Mouse (Mus musculus) left cerebral cortex, postnatal 10 days (tissue): Measurements from ENCODE around the gene Hnrnpu. TPM values are rescaled to one million over a fixed set of nuclear protein-coding genes. Genes with fewer than 3 reads are reported as not detected.

ENCODE experiments used
- DNase-seq, 2 experiments: peaks; one replicate each; pipeline ENCODE4 v3.0.0; 2021 to 2022; ENCODE audit warnings: low spot score in 2 of 2, mixed read lengths in 1 of 2; ENCODE audit errors: extremely low spot score in 1 of 2
- intact Hi-C: fragments of 180-260 bp; cut with DNase I; formaldehyde crosslinking; loops from one replicate; pipeline ENCODE4 v1.15.1; 2025
- total RNA-seq, 2 experiments: library from RNA; stranded (reverse); gene quantifications; 2 replicates each; pipeline ENCODE4 v1.2.3; 2021

Hnrnpu gene
- total RNA-seq: 100 to 1,000 TPM; 412 to 414 TPM

GRCm38 (mm10) chr1:178337551-178338317 lies at the start of gene Hnrnpu:
Gene Hnrnpu (minus strand): TSS chr1:178337797.
- intact Hi-C loops: loop anchor here (5.0 kb wide), 1 partner anchor 110 kb away; no protein-coding TSS in a partner anchor

GRCm38 (mm10) chr1:178382165-178382564 lies 44.6 kb upstream of the Hnrnpu start:
- intact Hi-C loops: no loop called here
- no peak for DNase-seq

More at GRCm38 (mm10) chr1:178337551-178338317, at the start of gene Hnrnpu:
- DNase-seq: peak; percentile 93 to 98

- intact Hi-C loops: no loop called here
- DNase-seq: no peak
Measured at GRCm38 (mm10) chr1:178379224-178379623, 41.6 kb upstream of the Hnrnpu start.

DNA sequence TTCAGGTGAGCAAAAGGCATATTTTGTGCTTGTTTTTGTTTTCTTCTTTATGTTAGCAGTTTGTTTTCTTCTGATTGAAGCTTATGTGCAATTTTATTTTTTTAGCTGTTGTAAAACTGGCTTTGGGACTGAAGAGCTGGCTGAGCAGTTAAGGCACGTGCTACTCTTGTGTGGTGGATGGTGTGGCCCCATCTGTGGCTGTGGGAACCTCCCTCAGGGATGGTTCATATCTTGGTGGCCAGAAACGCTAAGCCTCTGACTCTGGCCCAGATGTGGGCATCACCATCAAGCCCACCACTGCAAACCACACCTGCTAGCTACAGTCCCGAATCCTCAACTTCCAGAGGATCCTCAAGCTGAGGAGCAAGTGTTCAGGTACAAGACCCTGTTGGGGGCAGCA lies 40.5 kb upstream of the Hnrnpu start:
- intact Hi-C loops: no loop called here
- DNase-seq: no peak

DNA sequence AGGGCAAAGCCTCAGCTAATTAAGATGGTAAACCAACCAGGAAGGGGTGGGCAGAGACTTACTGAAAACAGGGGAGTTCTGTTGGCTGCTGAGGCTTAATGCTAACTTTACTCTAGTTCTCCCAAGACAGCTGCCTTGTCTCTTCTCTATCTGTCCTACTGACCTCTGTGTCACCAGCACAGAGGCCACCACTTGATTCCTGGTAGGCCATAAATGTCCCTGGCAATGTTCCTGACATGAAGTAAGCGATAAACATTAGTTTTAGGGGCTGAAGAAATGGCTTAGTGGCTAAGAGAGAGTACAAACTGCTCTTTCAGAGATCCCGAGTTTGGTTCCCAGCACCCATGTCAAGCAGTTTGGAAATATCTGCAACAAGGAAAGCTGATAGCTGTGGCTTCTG lies 39.3 kb upstream of the Hnrnpu start:
- no peak for DNase-seq

GRCm38 (mm10) chr1:178376061-178376460 lies 38.5 kb upstream of the Hnrnpu start:
- DNase-seq: no peak
- intact Hi-C loops: no loop called here

More for the DNA sequence above, 39.3 kb upstream of the Hnrnpu start:
- intact Hi-C loops: no loop called here

DNA sequence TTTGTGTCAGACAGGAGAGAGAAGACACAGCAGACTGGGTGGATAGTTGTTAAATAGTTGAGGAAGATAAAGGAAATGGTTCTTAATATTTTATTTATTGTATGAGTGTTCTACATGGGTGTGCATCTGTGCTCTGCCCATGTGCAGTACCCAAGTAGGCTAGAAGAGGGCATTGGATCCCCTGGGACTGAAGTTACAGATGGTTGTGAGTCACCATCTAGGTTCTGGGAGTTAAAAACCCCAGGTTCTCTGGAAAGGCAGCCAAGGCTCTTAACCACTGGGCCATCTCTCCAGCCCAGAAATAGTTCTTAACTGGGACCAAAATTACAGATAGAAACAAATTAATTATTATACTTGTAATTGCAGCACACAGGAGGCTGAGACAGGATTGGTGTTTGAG lies 37.8 kb upstream of the Hnrnpu start:
- intact Hi-C loops: no loop called here
- no peak for DNase-seq

DNA sequence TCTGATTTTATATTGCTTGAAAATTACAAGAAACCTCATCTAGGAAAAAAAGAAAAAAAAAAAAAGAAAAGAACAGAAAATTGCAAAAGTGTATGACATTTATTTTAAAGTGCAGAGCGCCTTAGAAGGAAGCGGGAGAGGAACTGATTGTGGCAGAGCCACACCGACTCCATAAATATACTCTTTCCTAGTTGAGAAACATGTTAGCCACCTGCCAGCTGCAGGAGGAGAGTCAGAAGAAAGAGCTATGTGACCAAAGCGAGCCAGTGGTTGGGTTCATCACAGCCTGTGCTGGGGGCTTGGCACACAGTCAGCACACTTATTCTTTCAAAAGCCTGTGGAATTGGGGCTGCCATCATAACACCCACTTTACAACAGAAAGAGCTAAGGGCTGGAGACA lies 35.1 kb upstream of the Hnrnpu start:
- intact Hi-C loops: no loop called here
- DNase-seq: no peak

- DNase-seq: peak in 1 of 2 experiments; percentile 57
- intact Hi-C loops: loop anchor here (5.0 kb wide), 2 partner anchors 37 to 38 kb away; partner anchors contain the start of gene Efcab2
Measured at GRCm38 (mm10) chr1:178369272-178369651, 31.7 kb upstream of the Hnrnpu start.

DNA sequence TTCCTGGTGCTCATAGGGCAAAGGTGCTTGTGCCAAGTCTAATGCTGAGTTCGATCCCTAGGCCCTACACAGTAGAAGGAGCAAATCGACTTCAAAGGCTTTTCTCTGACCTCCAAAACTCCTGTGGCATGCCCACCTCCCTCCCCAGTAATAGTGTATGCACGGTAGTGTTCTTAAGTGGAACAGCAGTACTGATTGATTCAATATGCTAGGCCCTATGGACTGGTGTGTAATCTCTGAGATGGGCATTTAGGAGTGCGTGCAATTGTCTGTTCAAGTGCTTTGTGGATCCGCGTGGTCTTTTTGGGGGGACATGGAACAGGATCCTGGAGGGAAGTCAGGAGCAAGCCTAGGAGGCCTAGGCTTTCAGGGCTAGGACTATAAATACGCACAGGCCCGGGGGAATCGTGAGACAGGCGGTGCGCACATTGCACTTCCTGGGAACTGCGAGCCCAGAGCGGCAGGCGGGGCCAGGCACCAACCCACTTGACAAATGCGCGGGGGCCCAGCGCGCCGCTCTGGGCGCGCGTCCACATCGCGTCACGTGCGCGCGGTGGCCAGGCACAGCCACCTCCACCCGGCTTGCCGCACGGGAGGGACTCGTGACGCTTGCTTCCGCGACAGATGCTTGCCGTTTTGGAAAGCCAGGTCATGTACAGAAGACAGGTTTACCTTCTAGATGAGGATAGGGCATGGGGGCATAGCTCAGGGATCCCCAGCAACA lies 31.1 kb upstream of the Hnrnpu start:
- peak; percentile 89 to 94 for DNase-seq
- intact Hi-C loops: loop anchor here (5.0 kb wide), 2 partner anchors 36 to 39 kb away; partner anchors contain the start of gene Efcab2

GRCm38 (mm10) chr1:178368121-178368520 lies 30.5 kb upstream of the Hnrnpu start:
- DNase-seq: no peak
- intact Hi-C loops: loop anchor here (5.0 kb wide), 2 partner anchors 36 to 39 kb away; partner anchors contain the start of gene Efcab2

DNA sequence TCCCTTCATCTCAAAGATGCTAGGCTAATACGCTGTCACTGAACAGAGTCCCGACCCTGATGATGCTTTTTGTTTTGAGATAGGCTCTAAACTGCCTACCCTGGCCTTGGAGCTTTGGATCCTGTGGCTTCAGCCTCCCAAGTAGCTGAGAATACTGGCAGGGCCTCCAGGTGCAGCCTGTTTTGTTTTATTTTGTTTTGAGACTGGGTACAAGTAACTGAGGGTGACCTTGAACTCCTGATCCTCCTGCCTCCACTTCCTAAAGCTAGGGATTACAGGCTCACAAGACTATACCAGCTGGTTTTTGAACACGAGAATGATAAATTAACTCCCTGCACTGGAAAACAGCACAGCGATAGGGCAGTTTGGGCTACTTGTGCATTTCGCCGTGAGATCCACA lies 27.6 kb upstream of the Hnrnpu start:
- intact Hi-C loops: loop anchor here (5.0 kb wide), 2 partner anchors 33 to 42 kb away; partner anchors contain the start of gene Efcab2
- DNase-seq: no peak

DNA sequence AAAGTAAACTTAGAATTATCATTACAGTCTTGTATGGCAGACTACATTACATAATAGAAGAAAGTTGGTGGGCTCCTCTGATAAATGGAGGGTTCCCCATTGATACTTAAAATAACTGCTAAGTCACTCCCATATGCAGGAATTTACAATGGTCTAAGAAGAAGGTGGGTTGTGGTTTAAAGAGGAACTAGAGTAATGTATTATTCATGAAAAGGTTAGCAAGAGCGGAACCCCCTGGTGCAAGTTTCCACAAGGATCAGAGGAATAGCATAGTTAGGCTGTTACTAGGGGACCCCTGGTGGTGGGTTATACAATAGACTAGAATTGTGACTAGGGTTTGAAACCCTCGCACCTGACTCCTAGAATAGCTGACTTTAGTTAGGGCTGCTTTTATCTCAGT lies 23.1 kb upstream of the Hnrnpu start:
- DNase-seq: no peak
- intact Hi-C loops: no loop called here

- intact Hi-C loops: no loop called here
- DNase-seq: no peak
Measured at GRCm38 (mm10) chr1:178360264-178360663, 22.7 kb upstream of the Hnrnpu start.

DNA sequence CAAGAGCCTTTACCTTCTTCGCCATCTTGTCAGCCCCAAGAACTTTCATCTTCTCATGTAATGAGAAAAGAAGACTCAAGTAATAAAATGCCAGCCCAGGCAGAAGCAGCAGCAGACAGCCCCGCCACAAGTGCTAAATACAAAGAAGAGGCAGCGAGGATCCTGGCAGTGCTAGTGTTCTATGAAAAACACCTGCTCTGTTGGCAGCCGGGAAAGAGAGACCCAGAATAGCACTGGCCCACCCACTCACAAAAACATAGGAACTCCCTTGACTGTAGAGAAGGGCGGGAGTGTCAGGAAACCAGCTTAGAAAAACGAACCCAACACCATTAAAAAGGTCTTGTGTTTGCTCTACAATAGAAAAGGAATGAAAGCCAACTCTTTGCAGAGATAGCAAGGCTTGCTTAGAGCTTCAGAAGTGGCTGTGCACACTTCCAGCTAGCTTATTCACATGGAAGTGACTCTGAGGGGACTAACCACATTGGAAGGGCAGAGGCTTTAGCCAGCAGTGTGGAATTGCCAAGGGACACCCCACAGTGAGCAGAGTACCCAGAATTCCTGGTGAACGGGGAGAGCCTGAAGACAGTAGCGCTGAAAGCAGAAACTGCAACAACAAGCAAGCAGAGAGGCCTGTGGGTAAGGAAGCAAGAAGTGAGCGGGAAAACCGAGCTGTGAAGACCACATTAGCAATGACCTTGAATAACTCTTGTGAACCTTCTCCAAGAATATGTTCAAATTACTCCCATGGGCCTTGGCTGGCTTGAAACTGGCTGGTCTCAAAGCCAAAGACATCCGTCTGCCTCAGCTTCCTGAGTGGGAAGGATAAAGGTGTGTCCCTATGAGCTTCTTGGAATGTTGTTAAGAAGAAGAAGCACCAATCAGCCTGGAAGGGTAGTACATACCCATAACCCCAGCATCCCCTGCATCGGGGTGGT lies 20.4 kb upstream of the Hnrnpu start:
- DNase-seq: peak; percentile 42 to 79
- intact Hi-C loops: no loop called here

DNA sequence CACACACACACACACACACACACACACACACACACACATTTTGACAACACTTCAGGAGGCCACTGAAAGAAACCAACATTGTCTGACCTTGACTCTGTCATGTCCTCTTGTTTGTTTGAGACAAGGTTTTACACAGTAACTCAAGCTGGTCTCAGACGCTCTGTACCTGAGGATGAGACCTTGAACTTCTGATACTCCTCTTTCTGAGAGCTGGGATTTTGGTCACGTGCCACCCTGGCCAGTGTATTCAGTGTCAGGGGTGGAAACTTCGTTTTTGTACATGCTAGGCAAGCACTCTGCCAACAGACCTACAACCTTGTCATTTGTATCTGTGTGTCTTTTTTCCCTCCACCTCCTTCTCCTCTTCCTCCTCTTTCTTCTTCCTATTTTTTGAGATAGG lies 17.0 kb upstream of the Hnrnpu start:
- DNase-seq: no peak
- intact Hi-C loops: no loop called here

GRCm38 (mm10) chr1:178351643-178352042 lies 14.0 kb upstream of the Hnrnpu start:
- intact Hi-C loops: no loop called here

GRCm38 (mm10) chr1:178350792-178351191 lies 13.2 kb upstream of the Hnrnpu start:
- DNase-seq: no peak
- intact Hi-C loops: no loop called here

More at GRCm38 (mm10) chr1:178351643-178352042, 14.0 kb upstream of the Hnrnpu start:
- no peak for DNase-seq
